Mouse (Mus musculus) liver, adult 10 weeks (tissue): ENCODE data around the gene Copz2. TPM values are rescaled to one million over a fixed set of nuclear protein-coding genes. Genes with fewer than 3 reads are reported as not detected.

Source experiments
- polyA plus RNA-seq: library from polyadenylated mRNA; stranded (reverse); fragments of 350-450 nt; fragmentation: Illumina TruSeq; extraction: RNeasy Lipid Tissue Mini Kit (QIAGEN cat#74804); gene quantifications from one replicate; pipeline ENCODE4 v1.2.3, GENCODE M21; 2014; ENCODE audit warnings: low read depth, low replicate concordance

The Copz2 gene
- polyA plus RNA-seq = 15.9 TPM

DNA sequence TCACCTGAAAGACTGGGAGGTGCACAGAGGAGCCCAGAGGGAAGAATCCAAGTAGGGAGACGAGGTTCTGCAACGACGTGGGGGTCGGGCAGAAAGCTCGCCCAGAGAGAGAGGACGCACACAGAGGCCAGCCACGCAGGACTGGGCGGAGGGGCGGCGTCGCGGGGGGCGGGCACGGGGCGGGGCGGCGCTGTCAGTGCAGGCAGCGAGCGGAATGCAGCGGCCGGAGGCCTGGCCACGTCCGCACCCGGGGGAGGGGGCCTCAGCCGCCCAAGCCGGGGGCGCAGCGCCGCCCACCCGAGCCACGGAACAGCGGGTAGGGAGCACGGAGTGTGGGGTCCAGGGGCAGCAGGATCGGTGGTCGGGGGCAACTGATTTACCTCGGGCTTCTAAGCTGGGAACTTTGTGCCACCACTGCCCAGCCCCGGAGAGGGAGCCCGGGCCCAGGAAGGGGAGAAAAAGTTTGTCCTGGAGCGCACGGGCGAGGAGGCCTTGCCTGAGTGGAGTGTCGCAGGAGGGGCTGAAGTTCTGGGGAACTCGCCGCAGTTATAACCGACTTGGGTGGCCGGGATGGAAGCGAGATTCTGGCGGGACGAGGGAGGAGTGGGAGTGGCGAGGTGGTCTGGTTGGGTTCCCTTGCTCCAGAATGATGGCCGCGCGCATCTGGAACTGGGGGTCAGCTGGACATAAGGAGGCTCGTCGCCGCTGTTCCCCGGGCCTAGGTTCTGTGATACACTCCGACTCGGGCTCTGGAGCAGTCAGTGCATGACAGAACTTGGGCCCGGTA is at the start of gene Copz2:
Copz2 (plus strand) TSS at position 190 of the 787 bp plus-strand sequence.

DNA sequence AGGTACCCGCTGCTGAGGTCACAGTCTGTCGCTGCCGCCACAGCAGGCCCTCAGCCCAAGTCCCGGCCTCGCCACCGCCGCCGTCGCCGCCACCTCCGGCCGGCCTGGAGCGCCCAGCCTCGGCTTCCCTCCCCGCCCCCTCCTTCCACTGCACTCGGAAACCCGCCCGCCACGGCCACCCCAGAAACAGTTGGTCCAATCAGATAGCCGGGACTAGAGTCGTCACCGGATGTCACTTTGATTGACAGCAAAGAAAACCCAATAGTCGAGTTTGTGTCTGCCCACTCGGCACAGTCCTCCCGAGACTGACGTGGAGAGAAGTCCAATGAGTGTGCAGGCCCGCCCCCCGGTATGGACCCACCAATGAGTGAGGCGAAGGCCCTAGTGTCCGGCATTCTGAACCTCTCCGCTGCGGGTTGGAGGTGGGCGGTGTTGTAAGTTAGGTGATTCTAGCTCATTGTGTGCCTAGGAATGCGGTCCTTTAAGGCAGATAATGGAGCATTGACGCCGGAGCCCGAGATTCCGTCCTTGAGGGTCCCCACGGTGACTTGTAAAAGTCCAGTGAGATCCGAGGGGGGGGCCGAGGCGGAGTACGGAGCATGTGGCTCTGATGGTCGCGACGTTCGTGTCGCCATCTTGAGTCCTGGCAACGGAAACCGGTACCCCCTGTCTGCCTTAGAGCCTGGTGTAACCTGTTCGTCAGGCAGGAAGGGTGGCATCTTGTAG is 19.7 kb upstream of the Copz2 start, which contains the start of gene Nfe2l1:
Nfe2l1 (minus strand) TSS at position 156 of the 726 bp plus-strand sequence.

Other genes starting within 250 kb of the Copz2 start
- 3.0 TPM for gene Snx11, start 72.3 kb upstream of the Copz2 start, polyA plus RNA-seq
- gene Cbx1, start 60.7 kb upstream of the Copz2 start, polyA plus RNA-seq = 37.1 TPM
- 25.4 TPM for gene Nfe2l1, start 19.9 kb upstream of the Copz2 start, polyA plus RNA-seq
- 31.6 TPM for gene Cdk5rap3, start 66.6 kb downstream of the Copz2 start, polyA plus RNA-seq
- gene Prr15l, start 78.2 kb downstream of the Copz2 start, polyA plus RNA-seq = 0.58 TPM
- gene Pnpo, start 94.1 kb downstream of the Copz2 start, polyA plus RNA-seq = 54.7 TPM
- 1.2 TPM for gene Sp2, start 133.1 kb downstream of the Copz2 start, polyA plus RNA-seq
- gene Sp6, start 163.5 kb downstream of the Copz2 start, polyA plus RNA-seq = not detected
- gene Scrn2, start 180.1 kb downstream of the Copz2 start, polyA plus RNA-seq = 0.69 TPM
- 0.58 TPM for gene Lrrc46, start 191.5 kb downstream of the Copz2 start, polyA plus RNA-seq
- 15.7 TPM for gene Mrpl10, start 191.7 kb downstream of the Copz2 start, polyA plus RNA-seq
- 0.16 TPM for gene Osbpl7, start 200.8 kb downstream of the Copz2 start, polyA plus RNA-seq